7 mouse cellular contexts compared by ENCODE assay signal in genomic region chr10:70598081-70598515, GRCm38 (mm10). TPM values are rescaled to one million over a fixed set of nuclear protein-coding genes. Genes with fewer than 3 reads are reported as not detected.
DNase-seq lines count a peak whose midpoint lies in the region; ATAC-seq and TF ChIP-seq lines count a peak whose summit lies in the region.

No protein-coding gene starts in this region.

- peaks cover 26% of the 10 kb centered on the region for H3K27me3 ChIP-seq in lung, embryonic 14.5 days (ENCODE audit: insufficient read depth, low read length)
- H3K27me3 ChIP-seq in embryonic facial prominence, embryonic 11.5 days (ENCODE audit: control insufficient read depth, insufficient read depth, low read length) = peaks cover 8% of the 10 kb centered on the region
- H3K27me3 ChIP-seq in limb, embryonic 12.5 days = peaks cover 31% of the 10 kb centered on the region

- intact Hi-C loops in heart, postnatal 14 days (cut with DNase I) = loop anchor here (5.0 to 10.0 kb wide), 2 partner anchors 214 to 617 kb away; no protein-coding TSS in a partner anchor

- H3K4me2 ChIP-seq in lung, embryonic 14.5 days = peak overlapping the region; percentile 98
- H3K4me2 ChIP-seq in embryonic facial prominence, embryonic 11.5 days (ENCODE audit: low read depth, low read length) = peak overlapping the region; percentile 97
- peak overlapping the region; percentile 95 for H3K4me2 ChIP-seq in limb, embryonic 12.5 days

- DNase-seq in lung, embryonic 14.5 days = peak; percentile 92
- no peak for DNase-seq in lung, postnatal 25 days (ENCODE audit: low spot score)
- DNase-seq in embryonic facial prominence, embryonic 11.5 days (ENCODE audit: low spot score) = peak; percentile 84
- DNase-seq in heart, postnatal 14 days = peak; percentile 16 to 50
- peak; percentile 74 for DNase-seq in neural tube, embryonic 10.5 days (ENCODE audit: extremely low spot score, low spot score)

- no peak overlapping the region for H3K27ac ChIP-seq in lung, embryonic 14.5 days (ENCODE audit: low read depth)
- no peak overlapping the region for H3K27ac ChIP-seq in embryonic facial prominence, embryonic 11.5 days (replicated peaks; ENCODE audit: low read depth, low read length)
- no peak overlapping the region for H3K27ac ChIP-seq in limb, embryonic 12.5 days

- 19% methylated on average over 10 of the region's 10 CpGs for WGBS in lung, embryonic 14.5 days
- WGBS in embryonic facial prominence, embryonic 11.5 days = 24% methylated on average over 10 of the region's 10 CpGs
- 22% methylated on average over 10 of the region's 10 CpGs for WGBS in limb, embryonic 12.5 days

- H3K36me3 ChIP-seq in lung, embryonic 14.5 days (ENCODE audit: insufficient read depth) = no peaks in the 10 kb centered on the region
- no peaks in the 10 kb centered on the region for H3K36me3 ChIP-seq in embryonic facial prominence, embryonic 11.5 days (replicated peaks; ENCODE audit: control insufficient read depth, insufficient read depth, low read depth, low read length)
- no peaks in the 10 kb centered on the region for H3K36me3 ChIP-seq in limb, embryonic 12.5 days

- H3K9ac ChIP-seq in lung, embryonic 14.5 days = no peak overlapping the region
- no peak overlapping the region; the same call in 1 of the 2 replicates for H3K9ac ChIP-seq in embryonic facial prominence, embryonic 11.5 days (replicated peaks; ENCODE audit: low read length)
- no peak overlapping the region for H3K9ac ChIP-seq in limb, embryonic 12.5 days (replicated peaks)

- no peaks in the 10 kb centered on the region for H3K4me1 ChIP-seq in lung, embryonic 14.5 days (ENCODE audit: insufficient read depth)
- no peaks in the 10 kb centered on the region for H3K4me1 ChIP-seq in embryonic facial prominence, embryonic 11.5 days (ENCODE audit: control insufficient read depth, insufficient read depth, low read length)
- H3K4me1 ChIP-seq in limb, embryonic 12.5 days (replicated peaks) = peaks cover 12% of the 10 kb centered on the region; the same call in 1 of the 2 replicates

- no peak for TF ChIP-seq CTCF in lung, embryonic 14.5 days (IDR thresholded peaks at IDR 0.05; ENCODE audit: low read depth)

- H3K4me3 ChIP-seq in lung, embryonic 14.5 days (ENCODE audit: low read depth, low read length) = peak overlapping the region; percentile 62
- H3K4me3 ChIP-seq in embryonic facial prominence, embryonic 11.5 days (ENCODE audit: low read depth, low read length) = peak overlapping the region; percentile 68
- peak overlapping the region; percentile 69 for H3K4me3 ChIP-seq in limb, embryonic 12.5 days (replicated peaks)

- H3K9me3 ChIP-seq in lung, embryonic 14.5 days (ENCODE audit: low read depth, low read length) = no peaks in the 10 kb centered on the region
- H3K9me3 ChIP-seq in embryonic facial prominence, embryonic 11.5 days (replicated peaks; ENCODE audit: control insufficient read depth, low read length) = no peaks in the 10 kb centered on the region
- no peaks in the 10 kb centered on the region for H3K9me3 ChIP-seq in limb, embryonic 12.5 days

- peak; percentile 50; the same call in 1 of the 2 replicates for ATAC-seq in lung, embryonic 14.5 days (ENCODE audit: insufficient read depth)
- no peak for ATAC-seq in embryonic facial prominence, embryonic 11.5 days (replicated peaks; ENCODE audit: insufficient number of reproducible peaks, low FRiP score, low TSS enrichment, low read depth)
- no peak; the same call in 1 of the 2 replicates for ATAC-seq in limb, embryonic 12.5 days (ENCODE audit: insufficient number of reproducible peaks, insufficient read depth, low FRiP score, low TSS enrichment, low read depth)
- no peak for ATAC-seq in erythroblast, adult 5-6 weeks (replicated peaks; ENCODE audit: low FRiP score, poor library complexity, severe bottlenecking)

RNA-seq across cellular contexts. Expression of gene Phyhipl, which starts 57.7 kb away (rescaled TPM):
- polyA plus RNA-seq in lung, embryonic 14.5 days (2014; fragmentation: Nextera tagmentation; extraction: Ambion mirVana) = 0.62 and 1.0 TPM in 2 replicates
- polyA plus RNA-seq in embryonic facial prominence, embryonic 11.5 days (2014; fragmentation: Nextera tagmentation; extraction: Ambion mirVana) = 10.0 and 15.8 TPM in 2 replicates
- total RNA-seq in heart, postnatal 14 days (2021) = not detected
- 3.0 and 4.1 TPM in 2 replicates for polyA plus RNA-seq in limb, embryonic 12.5 days (2016; fragmentation: Nextera tagmentation; extraction: Ambion mirVana)
- total RNA-seq in erythroblast, adult 5-6 weeks (2015; ENCODE audit: low replicate concordance) = not detected in 2 replicates
- total RNA-seq in erythroblast, adult 5-6 weeks (2017; ENCODE audit: low replicate concordance) = 0.14 TPM in 1 of 2 replicates, not detected in the other
